Mouse (Mus musculus) ES-Bruce4 (cell line): ENCODE results near the gene Rwdd4a. TPM values are rescaled to one million over a fixed set of nuclear protein-coding genes. Genes with fewer than 3 reads are reported as not detected.

ENCODE experiments used
- H3K27ac ChIP-seq: 2 replicates; pipeline ENCODE4 v1.5.1; 2012; ENCODE audit warnings: low read length, inconsistent platforms; ENCODE audit not compliant: insufficient read depth
- H3K27me3 ChIP-seq: 2 replicates; pipeline ENCODE4 v1.6.1; 2012; ENCODE audit warnings: mild to moderate bottlenecking, low read length, inconsistent platforms; ENCODE audit not compliant: control insufficient read depth, poor library complexity, insufficient read depth, severe bottlenecking
- H3K36me3 ChIP-seq: 2 replicates; pipeline ENCODE4 v1.6.1; 2012; ENCODE audit warnings: inconsistent platforms, mild to moderate bottlenecking, low read length, moderate library complexity; ENCODE audit not compliant: control insufficient read depth, poor library complexity, insufficient read depth, severe bottlenecking
- H3K4me1 ChIP-seq: one replicate; pipeline ENCODE4 v1.8.1; 2011; ENCODE audit warnings: low read length; ENCODE audit not compliant: control insufficient read depth, insufficient read depth
- H3K4me3 ChIP-seq: 2 replicates; pipeline ENCODE4 v1.5.1; 2011; ENCODE audit warnings: low read depth, mild to moderate bottlenecking, low read length
- H3K9ac ChIP-seq: 2 replicates; pipeline ENCODE4 v1.6.1; 2012; ENCODE audit warnings: low read depth, mild to moderate bottlenecking, inconsistent platforms; ENCODE audit not compliant: poor library complexity, severe bottlenecking
- H3K9me3 ChIP-seq: replicated peaks from 2 replicates; pipeline ENCODE4 v1.6.1; 2012; ENCODE audit warnings: mild to moderate bottlenecking, low read length, inconsistent platforms; ENCODE audit not compliant: control insufficient read depth, poor library complexity, insufficient read depth, severe bottlenecking
- CTCF ChIP-seq: IDR thresholded peaks from one replicate; pipeline ENCODE4 v1.8.1; 2011; ENCODE audit warnings: low read depth, low read length
- EP300 ChIP-seq: IDR thresholded peaks from 2 replicates; pipeline ENCODE4 v1.6.1; 2011; ENCODE audit warnings: low read depth, low read length; ENCODE audit not compliant: insufficient read depth
- POLR2A ChIP-seq: IDR thresholded peaks from one replicate; pipeline ENCODE4 v1.8.1; 2011; ENCODE audit warnings: low read length; ENCODE audit not compliant: insufficient read depth
- polyA plus RNA-seq: library from polyadenylated mRNA; stranded (reverse); fragments of >200 nt; gene quantifications from 2 replicates; pipeline ENCODE4 v1.2.4, GENCODE M21; 2011; ENCODE audit warnings: low read depth; ENCODE audit not compliant: missing spikeins, insufficient read depth, insufficient read length

The Rwdd4a gene
- polyA plus RNA-seq, 1 experiment, result 34.5 TPM

- Histone ChIP-seq H3K9ac (no peak overlapping the region), H3K9me3 (no peaks in the 10 kb centered on the region), H3K36me3 (no peaks in the 10 kb centered on the region), H3K4me1 (no peaks in the 10 kb centered on the region), H3K27ac (no peak overlapping the region), H3K27me3 (no peaks in the 10 kb centered on the region), H3K4me3 (no peak overlapping the region)
- TF ChIP-seq EP300 (no peak), POLR2A (no peak), CTCF (no peak)
Observed at GRCm38 (mm10) chr8:47560801-47561200, 27.3 kb downstream of the Rwdd4a start.

GRCm38 (mm10) chr8:47566551-47566950, 33.1 kb downstream of the Rwdd4a start:
- TF ChIP-seq EP300, result no peak
- no peak for TF ChIP-seq CTCF
- TF ChIP-seq POLR2A, result no peak
- H3K9me3 ChIP-seq, result no peaks in the 10 kb centered on the region
- no peak overlapping the region for H3K27ac ChIP-seq
- no peak overlapping the region for H3K9ac ChIP-seq
- no peaks in the 10 kb centered on the region for H3K36me3 ChIP-seq
- no peak overlapping the region for H3K4me3 ChIP-seq
- H3K4me1 ChIP-seq, result no peaks in the 10 kb centered on the region
- no peaks in the 10 kb centered on the region for H3K27me3 ChIP-seq

GRCm38 (mm10) chr8:47568098-47568497, 34.6 kb downstream of the Rwdd4a start:
- H3K4me3 ChIP-seq, result no peak overlapping the region
- H3K9me3 ChIP-seq, result no peaks in the 10 kb centered on the region
- no peak overlapping the region for H3K27ac ChIP-seq
- H3K9ac ChIP-seq, result no peak overlapping the region
- no peaks in the 10 kb centered on the region for H3K4me1 ChIP-seq
- H3K27me3 ChIP-seq, result no peaks in the 10 kb centered on the region
- TF ChIP-seq POLR2A (no peak), EP300 (no peak), CTCF (no peak)
- no peaks in the 10 kb centered on the region for H3K36me3 ChIP-seq

GRCm38 (mm10) chr8:47570161-47570560, 36.7 kb downstream of the Rwdd4a start:
- no peaks in the 10 kb centered on the region for H3K36me3 ChIP-seq
- H3K27ac ChIP-seq, result no peak overlapping the region
- H3K27me3 ChIP-seq, result no peaks in the 10 kb centered on the region
- no peak overlapping the region for H3K9ac ChIP-seq
- H3K4me3 ChIP-seq, result no peak overlapping the region
- H3K9me3 ChIP-seq, result no peaks in the 10 kb centered on the region
- TF ChIP-seq POLR2A, result no peak
- TF ChIP-seq CTCF, result no peak
- TF ChIP-seq EP300, result no peak
- no peaks in the 10 kb centered on the region for H3K4me1 ChIP-seq

GRCm38 (mm10) chr8:47573482-47573881, 40.0 kb downstream of the Rwdd4a start:
- TF ChIP-seq EP300, result no peak
- TF ChIP-seq POLR2A, result no peak
- no peak for TF ChIP-seq CTCF

GRCm38 (mm10) chr8:47581454-47581853, 48.0 kb downstream of the Rwdd4a start:
- H3K27me3 ChIP-seq, result no peaks in the 10 kb centered on the region

More at GRCm38 (mm10) chr8:47573482-47573881, 40.0 kb downstream of the Rwdd4a start:
- no peaks in the 10 kb centered on the region for H3K4me1 ChIP-seq
- H3K36me3 ChIP-seq, result no peaks in the 10 kb centered on the region
- H3K9ac ChIP-seq, result no peak overlapping the region
- H3K27ac ChIP-seq, result no peak overlapping the region
- H3K27me3 ChIP-seq, result no peaks in the 10 kb centered on the region
- H3K4me3 ChIP-seq, result no peak overlapping the region
- peaks cover 5% of the 10 kb centered on the region for H3K9me3 ChIP-seq

More at GRCm38 (mm10) chr8:47581454-47581853, 48.0 kb downstream of the Rwdd4a start:
- no peaks in the 10 kb centered on the region for H3K36me3 ChIP-seq
- H3K9ac ChIP-seq, result no peak overlapping the region
- no peaks in the 10 kb centered on the region for H3K4me1 ChIP-seq
- no peak for TF ChIP-seq CTCF
- TF ChIP-seq POLR2A, result no peak
- TF ChIP-seq EP300, result no peak
- no peak overlapping the region for H3K27ac ChIP-seq
- no peaks in the 10 kb centered on the region; the same call in 1 of the 2 replicates for H3K9me3 ChIP-seq
- H3K4me3 ChIP-seq, result no peak overlapping the region
